Mouse (Mus musculus): ENCODE measurements at regions not wholly inside any gene's neighbourhood (a gene's known extent, or its start where the extent isn't known, plus 50 kb on each side); places are given as distances from the start of the nearest gene placed in this dataset.

- peak; percentile 34 for DNase-seq (ENCODE audit: low spot score)
These were observed 529.8 kb upstream of the Gm765 start for GRCm38 (mm10) chr6:98872334-98872733.

DNA sequence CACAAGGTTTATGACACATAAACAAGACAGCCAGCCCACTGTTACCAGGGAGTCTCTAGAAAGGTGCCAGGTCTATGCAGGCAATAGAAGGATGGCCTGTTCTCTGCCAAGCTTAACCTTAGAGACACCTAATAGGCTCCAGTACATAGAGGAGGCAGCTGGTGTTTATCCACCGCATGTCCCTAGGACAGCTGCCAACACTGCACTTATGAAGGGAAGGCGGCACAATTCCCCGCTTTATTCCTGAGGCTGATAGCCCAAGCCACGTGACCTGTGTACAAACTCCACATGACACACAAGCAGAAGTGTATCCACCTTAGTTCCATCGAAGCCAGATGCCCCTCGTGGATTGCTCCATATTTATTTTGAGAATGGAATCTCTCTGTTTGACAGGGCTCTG lies 527.2 kb upstream of the Gm765 start:
- no peak for DNase-seq (ENCODE audit: low spot score)

DNA sequence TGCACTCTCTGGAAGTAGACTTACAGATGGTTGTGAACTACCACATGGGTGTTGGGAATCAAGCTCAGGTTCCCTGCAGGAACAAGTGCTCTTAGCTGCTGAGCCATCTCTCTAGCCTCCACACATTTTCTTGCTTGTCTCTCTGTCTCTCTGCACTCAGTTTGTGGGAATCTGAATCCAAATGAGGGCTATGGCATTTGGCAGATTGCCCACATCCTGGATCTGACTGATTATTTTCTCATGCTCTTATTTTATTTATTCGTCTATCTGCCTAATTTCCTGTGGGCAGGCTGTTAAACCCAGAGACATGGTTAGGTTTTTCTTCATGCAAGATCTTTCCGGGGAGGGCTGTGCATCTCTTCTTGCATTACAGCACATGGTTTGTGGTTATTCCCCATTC lies 521.8 kb upstream of the Gm765 start:
- no peak for DNase-seq (ENCODE audit: low spot score)

GRCm38 (mm10) chr6:98855958-98856357 lies 513.4 kb upstream of the Gm765 start:
- no peak for DNase-seq (ENCODE audit: low spot score)

DNA sequence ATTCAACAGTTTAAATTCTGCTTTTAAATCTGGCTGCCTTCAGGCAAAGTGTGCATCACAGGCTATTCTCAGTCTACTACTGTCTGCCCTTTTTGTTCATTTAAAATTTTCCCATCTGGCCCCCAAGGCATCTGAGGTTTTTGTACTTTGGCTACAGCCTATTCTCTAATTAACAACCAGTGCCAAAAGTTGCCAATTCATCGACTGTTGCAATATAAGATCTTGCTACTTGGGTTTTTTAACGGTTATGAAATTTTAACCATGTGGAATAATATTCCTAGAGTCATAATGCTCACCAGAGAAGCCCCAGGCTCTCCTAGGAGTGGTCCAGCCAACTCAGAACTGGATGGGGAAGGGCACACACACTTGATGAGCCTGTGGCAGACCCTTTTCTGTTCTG lies 508.4 kb upstream of the Gm765 start:
- DNase-seq (ENCODE audit: low spot score): no peak

GRCm38 (mm10) chr6:98848835-98849234 lies 506.3 kb upstream of the Gm765 start:
- no peak for DNase-seq (ENCODE audit: low spot score)

DNA sequence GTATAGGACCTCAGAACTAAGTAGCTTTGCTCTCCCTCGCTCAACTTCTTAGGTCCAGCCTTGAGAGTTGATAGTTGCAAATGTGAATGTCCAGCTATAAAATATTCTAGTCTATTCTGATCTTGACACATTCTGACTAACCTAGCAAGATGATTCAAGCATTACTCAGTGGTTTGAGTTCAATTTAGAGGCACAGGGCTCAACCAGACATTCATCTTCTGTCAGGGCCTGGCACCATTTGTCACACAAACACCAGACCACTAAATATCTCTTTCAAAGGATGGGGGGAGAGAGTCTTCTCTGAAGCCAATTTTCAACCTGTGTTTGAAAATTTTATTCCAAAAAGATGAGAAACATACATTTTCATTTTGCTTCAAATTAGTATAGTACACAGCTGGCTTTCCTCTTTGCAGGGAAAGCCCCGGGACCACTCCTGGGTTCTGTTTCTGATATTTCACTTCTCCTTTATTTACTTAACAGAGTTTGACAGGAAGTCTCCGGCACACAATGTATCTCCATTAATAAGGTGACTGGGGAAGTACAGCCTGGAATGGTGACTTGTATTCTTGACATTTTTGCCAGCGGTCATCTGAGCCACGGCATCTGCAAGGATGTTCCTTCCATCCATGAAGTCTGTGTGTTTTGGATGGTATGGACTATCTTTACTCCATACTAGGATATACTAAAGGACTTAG lies 503.6 kb upstream of the Gm765 start:
- DNase-seq (ENCODE audit: low spot score): no peak

DNA sequence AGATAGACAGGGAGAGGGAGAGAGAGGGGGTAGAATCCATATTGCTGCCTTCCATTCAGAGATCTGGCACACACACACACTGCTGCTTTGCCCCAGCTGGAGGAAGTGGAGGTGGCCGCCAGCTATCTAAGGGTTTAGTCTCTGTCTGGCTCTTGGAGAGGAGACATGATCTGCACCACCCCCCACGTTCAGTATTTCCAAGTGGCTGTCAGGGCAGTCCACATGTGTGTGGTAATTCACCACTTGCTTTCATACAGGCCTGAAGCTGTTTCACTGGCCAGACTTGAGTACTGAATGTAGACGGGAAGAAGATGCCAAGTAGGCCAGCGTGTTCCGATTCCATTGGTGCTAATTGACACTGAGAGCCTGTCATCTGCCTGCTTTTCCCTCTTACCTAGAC lies 501.0 kb upstream of the Gm765 start:
- DNase-seq (ENCODE audit: low spot score): no peak

DNA sequence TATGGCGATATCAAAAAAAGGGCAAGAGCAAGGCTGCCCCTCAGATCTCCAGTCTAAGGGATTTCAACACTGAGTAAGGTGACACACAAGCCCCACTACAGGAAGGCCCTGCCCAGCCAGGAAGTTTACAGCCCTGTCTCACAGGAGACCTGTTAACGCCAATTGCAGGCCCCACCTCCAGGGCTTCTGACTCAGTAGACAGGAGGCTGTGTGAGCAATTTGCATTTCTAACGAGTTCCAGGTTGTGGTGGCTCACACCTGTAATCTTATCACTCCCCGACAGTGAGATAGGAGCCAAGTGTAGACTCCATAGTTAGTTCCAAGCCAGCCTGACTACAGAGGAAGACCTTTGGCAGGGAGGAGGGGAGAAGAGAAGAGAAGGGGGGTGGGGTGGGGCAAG lies 500.4 kb upstream of the Gm765 start:
- no peak for DNase-seq (ENCODE audit: low spot score)

DNA sequence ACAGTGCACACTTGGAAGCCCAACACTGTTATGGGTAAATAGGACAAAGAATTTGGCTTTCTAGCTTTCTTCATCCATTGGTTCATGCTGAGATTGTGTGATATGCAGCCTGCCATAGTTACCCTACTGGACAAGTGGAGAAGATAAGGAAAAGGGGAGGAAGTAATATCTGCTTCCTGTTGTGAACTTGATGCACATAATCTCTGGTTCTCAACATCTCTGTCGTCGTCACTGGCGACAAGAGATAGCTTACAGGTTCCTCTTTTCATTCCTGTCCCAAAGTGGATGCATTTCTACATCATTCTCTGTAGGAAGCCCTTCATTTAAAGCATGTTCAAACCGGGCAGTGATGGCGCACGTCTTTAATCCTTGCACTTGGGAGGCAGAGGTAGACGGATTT lies 491.4 kb upstream of the Gm765 start:
- no peak for DNase-seq (ENCODE audit: low spot score)

DNA sequence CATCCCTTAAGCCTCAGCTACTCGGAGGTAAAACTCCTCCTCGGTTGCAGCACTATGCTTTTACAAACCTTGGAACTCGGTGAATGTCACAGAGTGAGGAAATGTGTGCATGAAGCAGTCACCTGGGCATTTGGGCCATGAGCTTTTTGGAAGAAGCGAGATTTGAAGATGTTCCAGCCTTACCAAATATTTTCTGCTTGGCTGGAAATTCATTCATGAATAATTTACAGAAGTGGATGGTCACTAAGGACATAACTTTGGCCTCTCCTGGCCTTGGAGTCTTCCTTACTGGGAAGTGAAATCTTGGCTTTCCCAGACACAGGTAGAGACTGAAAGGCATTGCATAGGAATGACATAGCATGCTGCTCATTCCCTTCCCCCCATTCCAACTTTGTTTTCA lies 487.6 kb upstream of the Gm765 start:
- no peak for DNase-seq (ENCODE audit: low spot score)

GRCm38 (mm10) chr6:98808046-98808445 lies 465.5 kb upstream of the Gm765 start:
- no peak for DNase-seq (ENCODE audit: low spot score)

GRCm38 (mm10) chr6:98803384-98803949 lies 460.9 kb upstream of the Gm765 start:
- DNase-seq (ENCODE audit: low spot score): no peak

- DNase-seq (ENCODE audit: low spot score): no peak
These were observed 458.5 kb upstream of the Gm765 start for GRCm38 (mm10) chr6:98801061-98801460.

DNA sequence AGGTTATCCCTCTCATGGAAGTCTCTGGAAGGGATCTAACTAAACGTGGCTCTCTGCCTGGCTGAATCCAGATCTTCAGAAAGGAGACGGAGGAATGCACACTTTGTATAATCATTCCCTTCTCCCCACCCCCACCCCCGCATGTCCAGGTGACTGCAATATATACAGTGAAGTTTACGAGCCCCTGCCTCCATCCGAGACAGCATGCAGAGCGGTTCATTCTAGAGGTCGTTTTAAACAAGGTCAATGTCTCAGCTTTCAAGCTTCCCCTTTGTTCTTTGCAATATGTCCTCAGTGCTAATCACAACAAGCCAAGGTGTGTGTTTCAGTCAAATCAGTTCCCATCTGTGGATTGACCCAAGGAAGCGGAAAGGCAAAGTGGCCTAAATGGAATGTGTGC lies 457.5 kb upstream of the Gm765 start:
- DNase-seq (ENCODE audit: low spot score): peak; percentile 23

DNA sequence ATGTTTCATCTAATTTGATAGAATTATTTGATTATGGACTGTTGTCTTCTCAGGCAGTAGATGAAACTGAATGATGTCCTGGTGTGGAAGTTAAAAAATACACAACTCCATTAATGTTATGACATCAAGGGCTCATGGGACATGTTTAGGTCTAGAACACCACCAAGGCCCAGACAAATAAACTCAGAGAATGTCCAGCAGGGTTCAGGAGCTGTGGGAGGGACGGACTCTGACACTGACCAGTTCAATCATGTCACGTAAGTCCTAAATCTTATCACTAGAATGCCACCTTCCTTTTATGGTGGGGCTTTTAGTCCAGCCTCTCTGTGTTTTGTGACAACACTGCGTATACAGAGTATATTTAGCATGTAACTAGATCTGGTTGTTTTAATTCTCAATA lies 455.2 kb upstream of the Gm765 start:
- DNase-seq (ENCODE audit: low spot score): no peak

DNA sequence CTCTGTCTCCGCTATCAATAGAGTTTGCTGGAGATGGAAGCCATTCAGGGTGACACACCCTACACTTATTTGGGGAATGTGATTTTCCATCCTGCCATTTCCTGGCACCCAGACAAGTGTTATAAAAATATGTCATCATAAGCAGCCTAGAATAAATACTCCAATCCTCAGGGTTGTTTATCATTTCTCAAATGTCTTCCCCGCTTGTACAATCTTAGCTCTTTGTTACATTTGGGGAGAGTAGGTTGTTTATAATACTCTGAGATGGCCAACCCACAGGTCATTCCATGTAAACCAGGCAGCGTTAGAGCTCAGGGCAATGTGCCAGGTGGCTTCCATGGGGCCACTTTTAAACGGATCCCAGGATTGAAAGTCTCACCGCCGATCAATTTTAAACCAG lies 454.8 kb upstream of the Gm765 start:
- DNase-seq (ENCODE audit: low spot score): no peak

GRCm38 (mm10) chr6:98796666-98797065 lies 454.1 kb upstream of the Gm765 start:
- DNase-seq (ENCODE audit: low spot score): no peak

- no peak for DNase-seq (ENCODE audit: low spot score)
These were observed 444.9 kb upstream of the Gm765 start for GRCm38 (mm10) chr6:98787422-98787821.

- no peak for DNase-seq (ENCODE audit: low spot score)
These were observed 439.5 kb upstream of the Gm765 start for GRCm38 (mm10) chr6:98782074-98782473.

- DNase-seq (ENCODE audit: low spot score): no peak
These were observed 433.2 kb upstream of the Gm765 start for GRCm38 (mm10) chr6:98775780-98776179.

DNA sequence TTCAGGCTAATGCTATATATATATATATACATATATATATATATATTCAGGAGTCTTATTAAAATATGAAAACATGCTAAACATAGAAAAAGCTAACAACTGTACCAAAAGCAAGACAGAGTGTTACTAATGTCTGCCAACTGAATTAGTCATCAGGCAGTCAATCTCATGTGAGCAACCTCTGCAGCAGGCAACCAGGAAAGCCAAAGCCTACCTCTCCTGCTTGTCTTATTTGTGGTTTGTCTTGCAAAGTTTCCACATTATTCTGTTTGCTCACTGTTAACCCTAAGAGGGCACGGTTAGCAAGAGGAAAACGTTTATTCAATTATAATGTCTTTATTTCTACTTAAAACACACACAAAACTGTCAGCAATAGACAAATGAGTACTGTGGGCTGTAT lies 427.4 kb upstream of the Gm765 start:
- DNase-seq (ENCODE audit: low spot score): no peak

DNA sequence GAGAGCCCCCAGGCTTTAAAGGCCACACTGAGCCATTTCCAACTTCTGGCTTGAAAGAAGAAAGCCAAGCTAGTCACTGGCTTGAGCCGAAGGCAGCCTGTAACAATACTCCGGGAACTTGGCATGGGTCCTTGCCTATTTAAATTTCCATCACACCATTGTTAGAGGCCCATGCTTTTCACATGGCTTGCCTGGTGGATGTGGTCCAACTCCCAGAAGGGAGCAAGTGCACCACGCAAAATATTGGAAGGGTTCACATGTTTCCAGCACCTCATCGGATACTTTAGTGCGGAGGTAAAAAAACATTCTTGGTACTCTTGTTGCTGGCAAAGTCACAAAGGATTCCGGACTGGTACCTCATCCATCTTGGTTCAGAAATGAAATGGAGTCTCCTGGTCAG lies 426.8 kb upstream of the Gm765 start:
- DNase-seq (ENCODE audit: low spot score): no peak

DNA sequence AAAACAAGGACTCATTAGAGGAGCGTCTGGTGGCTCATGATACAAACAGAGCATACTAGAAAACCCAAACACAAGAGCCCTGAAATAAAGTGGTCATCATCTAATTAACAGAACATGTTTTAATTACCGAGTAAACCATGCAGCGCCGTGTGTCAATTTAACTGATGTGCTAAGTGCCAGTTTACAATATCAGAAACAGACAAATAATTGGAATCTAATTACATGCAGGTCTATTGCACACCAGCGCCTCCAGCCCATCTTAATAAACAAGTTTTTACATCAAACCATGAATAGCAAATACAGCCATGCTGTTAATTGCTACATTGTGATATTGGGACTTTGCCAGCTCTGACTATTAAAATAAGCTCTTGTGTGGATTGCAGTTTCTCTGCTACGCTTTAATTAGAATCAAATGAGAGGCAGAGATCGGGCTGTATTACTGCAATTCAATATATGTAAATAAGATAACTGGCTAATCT lies 425.3 kb upstream of the Gm765 start:
- DNase-seq (ENCODE audit: low spot score): no peak

Measured in embryo, embryonic 10 days (tissue).